Mouse (Mus musculus) heart, embryonic 12.5 days (tissue): ENCODE data around the gene Cdk1. TPM values are rescaled to one million over a fixed set of nuclear protein-coding genes. Genes with fewer than 3 reads are reported as not detected.
A peak's percentile ranks its signal among the peaks of the same experiment; 100 is the strongest.

Experiments used
- ATAC-seq: fragments of 200-750 bp; cut with Nextera tagmentation; 2 replicates; pipeline ENCODE4 v1.8.0; 2017; ENCODE audit warnings: moderate TSS enrichment, moderate library complexity; ENCODE audit not compliant: insufficient number of reproducible peaks, low FRiP score
- H3K27ac ChIP-seq: fragments of 300-500 bp; sonication (generic); 2 replicates; pipeline ENCODE4 v1.5.1; 2016; ENCODE audit warnings: mild to moderate bottlenecking, moderate library complexity; ENCODE audit not compliant: poor library complexity, severe bottlenecking
- H3K27me3 ChIP-seq: fragments of 300-500 bp; sonication (generic); replicated peaks from 2 replicates; pipeline ENCODE4 v1.6.1; 2016; ENCODE audit warnings: mild to moderate bottlenecking, moderate library complexity
- H3K36me3 ChIP-seq: fragments of 300-500 bp; sonication (generic); 2 replicates; pipeline ENCODE4 v1.6.1; 2016; ENCODE audit warnings: mild to moderate bottlenecking, moderate library complexity
- H3K4me1 ChIP-seq: fragments of 300-500 bp; sonication (generic); replicated peaks from 2 replicates; pipeline ENCODE4 v1.6.1; 2016; ENCODE audit warnings: mild to moderate bottlenecking
- H3K4me2 ChIP-seq: fragments of 300-500 bp; sonication (generic); 2 replicates; pipeline ENCODE4 v1.6.1; 2016; ENCODE audit warnings: mild to moderate bottlenecking, moderate library complexity
- H3K4me3 ChIP-seq: fragments of 300-500 bp; sonication (generic); 2 replicates; pipeline ENCODE4 v1.5.1; 2016; ENCODE audit warnings: mild to moderate bottlenecking
- H3K9ac ChIP-seq: fragments of 300-500 bp; sonication (generic); 2 replicates; pipeline ENCODE4 v1.6.1; 2016; ENCODE audit warnings: mild to moderate bottlenecking, moderate library complexity
- H3K9me3 ChIP-seq: fragments of 300-500 bp; sonication (generic); replicated peaks from 2 replicates; pipeline ENCODE4 v1.6.1; 2016; ENCODE audit warnings: mild to moderate bottlenecking, moderate library complexity
- WGBS: fragments of 180-500 bp; shearing (Covaris S2); methylation state at CpG from one replicate; pipeline ENCODE4 v1.1.7; 2016; 5-methylcytosine and 5-hydroxymethylcytosine counted together
- polyA plus RNA-seq: library from polyadenylated mRNA; unstranded; fragments of >200 nt; fragmentation: Nextera tagmentation; extraction: Ambion mirVana; gene quantifications from 2 replicates; pipeline ENCODE4 v1.2.1, GENCODE M21; 2016

Cdk1 gene
- polyA plus RNA-seq, 1 experiment from 2014 or later: 337 TPM

- Histone ChIP-seq H3K27ac (no peak overlapping the region), H3K4me3 (no peak overlapping the region), H3K36me3 (peaks cover 91% of the 10 kb centered on the region), H3K9me3 (no peaks in the 10 kb centered on the region), H3K27me3 (no peaks in the 10 kb centered on the region), H3K4me2 (no peak overlapping the region), H3K9ac (no peak overlapping the region), H3K4me1 (peaks cover 15% of the 10 kb centered on the region)
- ATAC-seq: no peak
- 90% methylated on average over 9 of the region's 9 CpGs for WGBS
Measured at GRCm38 (mm10) chr10:69342328-69342727, 10.4 kb downstream of the Cdk1 start.

- 87% methylated on average over 6 of the region's 6 CpGs for WGBS
- Histone ChIP-seq H3K36me3 (peaks cover 92% of the 10 kb centered on the region), H3K27me3 (no peaks in the 10 kb centered on the region), H3K4me3 (no peak overlapping the region), H3K9me3 (no peaks in the 10 kb centered on the region), H3K27ac (no peak overlapping the region), H3K4me1 (peaks cover 13% of the 10 kb centered on the region; the same call in 1 of the 2 replicates), H3K9ac (no peak overlapping the region), H3K4me2 (no peak overlapping the region)
- no peak for ATAC-seq
Measured at GRCm38 (mm10) chr10:69341570-69342227, 11.0 kb downstream of the Cdk1 start.

GRCm38 (mm10) chr10:69340001-69340400 lies 12.7 kb downstream of the Cdk1 start:
- ATAC-seq: no peak
- Histone ChIP-seq H3K9ac (no peak overlapping the region), H3K4me1 (no peaks in the 10 kb centered on the region), H3K9me3 (no peaks in the 10 kb centered on the region), H3K27me3 (no peaks in the 10 kb centered on the region), H3K4me2 (no peak overlapping the region), H3K4me3 (no peak overlapping the region), H3K27ac (no peak overlapping the region), H3K36me3 (peaks cover 92% of the 10 kb centered on the region)
- WGBS: 65% methylated on average over 6 of the region's 6 CpGs

GRCm38 (mm10) chr10:69336219-69336618 lies 16.5 kb downstream of the Cdk1 start:
- no peak for ATAC-seq
- H3K27me3 ChIP-seq: no peaks in the 10 kb centered on the region
- H3K27ac ChIP-seq: no peak overlapping the region
- H3K9me3 ChIP-seq: no peaks in the 10 kb centered on the region
- H3K4me1 ChIP-seq: no peaks in the 10 kb centered on the region
- H3K4me2 ChIP-seq: no peak overlapping the region
- H3K9ac ChIP-seq: no peak overlapping the region
- H3K4me3 ChIP-seq: no peak overlapping the region
- H3K36me3 ChIP-seq: peaks cover 72% of the 10 kb centered on the region
- WGBS: 89% methylated on average over 11 of the region's 11 CpGs

GRCm38 (mm10) chr10:69335611-69336010 lies 17.1 kb downstream of the Cdk1 start:
- H3K4me1 ChIP-seq: no peaks in the 10 kb centered on the region
- no peak overlapping the region for H3K4me2 ChIP-seq
- ATAC-seq: no peak
- H3K9me3 ChIP-seq: no peaks in the 10 kb centered on the region
- H3K36me3 ChIP-seq: peaks cover 67% of the 10 kb centered on the region
- H3K4me3 ChIP-seq: no peak overlapping the region
- 75% methylated on average over 4 of the region's 4 CpGs for WGBS
- H3K27me3 ChIP-seq: no peaks in the 10 kb centered on the region
- no peak overlapping the region for H3K27ac ChIP-seq
- H3K9ac ChIP-seq: no peak overlapping the region

- H3K4me1 ChIP-seq: no peaks in the 10 kb centered on the region
- peaks cover 62% of the 10 kb centered on the region for H3K36me3 ChIP-seq
- 84% methylated on average over 7 of the region's 7 CpGs for WGBS
- no peak overlapping the region for H3K4me3 ChIP-seq
- no peak overlapping the region for H3K27ac ChIP-seq
- no peaks in the 10 kb centered on the region for H3K9me3 ChIP-seq
- no peak for ATAC-seq
- no peak overlapping the region for H3K4me2 ChIP-seq
- no peak overlapping the region for H3K9ac ChIP-seq
- no peaks in the 10 kb centered on the region for H3K27me3 ChIP-seq
Measured at GRCm38 (mm10) chr10:69335195-69335536, 17.6 kb downstream of the Cdk1 start.

GRCm38 (mm10) chr10:69334271-69335194 lies 18.2 kb downstream of the Cdk1 start:
- Histone ChIP-seq H3K9me3 (no peaks in the 10 kb centered on the region), H3K36me3 (peaks cover 56% of the 10 kb centered on the region), H3K4me2 (no peak overlapping the region), H3K9ac (no peak overlapping the region), H3K27ac (no peak overlapping the region), H3K27me3 (no peaks in the 10 kb centered on the region), H3K4me3 (no peak overlapping the region), H3K4me1 (no peaks in the 10 kb centered on the region)
- 86% methylated on average over 16 of the region's 16 CpGs for WGBS
- no peak for ATAC-seq

GRCm38 (mm10) chr10:69333212-69333611 lies 19.5 kb downstream of the Cdk1 start:
- H3K4me2 ChIP-seq: no peak overlapping the region
- H3K4me1 ChIP-seq: no peaks in the 10 kb centered on the region
- 0 out of 2 replicates have a peak overlapping the region, but pooled peaks have one; percentile 11 for H3K9ac ChIP-seq
- H3K4me3 ChIP-seq: no peak overlapping the region
- H3K27me3 ChIP-seq: no peaks in the 10 kb centered on the region
- 86% methylated on average over 11 of the region's 11 CpGs for WGBS
- peaks cover 46% of the 10 kb centered on the region for H3K36me3 ChIP-seq
- no peak overlapping the region for H3K27ac ChIP-seq
- no peak for ATAC-seq
- no peaks in the 10 kb centered on the region for H3K9me3 ChIP-seq

GRCm38 (mm10) chr10:69331231-69331630 lies 21.5 kb downstream of the Cdk1 start:
- Histone ChIP-seq H3K9ac (no peak overlapping the region), H3K4me1 (no peaks in the 10 kb centered on the region), H3K36me3 (peaks cover 27% of the 10 kb centered on the region), H3K27ac (no peak overlapping the region), H3K9me3 (no peaks in the 10 kb centered on the region), H3K27me3 (no peaks in the 10 kb centered on the region), H3K4me2 (no peak overlapping the region), H3K4me3 (no peak overlapping the region)
- WGBS: 80% methylated on average over 6 of the region's 6 CpGs
- ATAC-seq: no peak

GRCm38 (mm10) chr10:69328656-69329046 lies 24.1 kb downstream of the Cdk1 start:
- ATAC-seq: no peak
- H3K4me3 ChIP-seq: no peak overlapping the region

GRCm38 (mm10) chr10:69328029-69328655 lies 24.6 kb downstream of the Cdk1 start:
- Histone ChIP-seq H3K4me3 (no peak overlapping the region), H3K27ac (no peak overlapping the region), H3K4me1 (no peaks in the 10 kb centered on the region), H3K9ac (no peak overlapping the region), H3K4me2 (no peak overlapping the region), H3K9me3 (no peaks in the 10 kb centered on the region), H3K27me3 (no peaks in the 10 kb centered on the region), H3K36me3 (peaks cover 1% of the 10 kb centered on the region)
- ATAC-seq: no peak
- 86% methylated on average over 12 of the region's 12 CpGs for WGBS

More at GRCm38 (mm10) chr10:69328656-69329046, 24.1 kb downstream of the Cdk1 start:
- 62% methylated on average over 4 of the region's 4 CpGs for WGBS
- H3K27ac ChIP-seq: no peak overlapping the region
- no peaks in the 10 kb centered on the region for H3K9me3 ChIP-seq
- no peak overlapping the region for H3K9ac ChIP-seq
- H3K4me2 ChIP-seq: no peak overlapping the region
- peaks cover 7% of the 10 kb centered on the region for H3K36me3 ChIP-seq
- H3K4me1 ChIP-seq: no peaks in the 10 kb centered on the region
- no peaks in the 10 kb centered on the region for H3K27me3 ChIP-seq
